Mouse (Mus musculus) retina, embryonic 14.5 days (tissue): ENCODE results near the gene H2-K1.
"Not testable (repeated sequence)": the region's sequence is repeated elsewhere in the genome, so short reads cannot be mapped to it uniquely, and the experiment has no call there.

ENCODE experiments used
- DNase-seq: peaks from one replicate; pipeline ENCODE4 v3.0.0-alpha.2; 2015; ENCODE audit warnings: low spot score

The H2-K1 gene

GRCm38 (mm10) chr17:34026917-34027655 is 26.9 kb upstream of the H2-K1 start:
- peak; percentile 42 for DNase-seq

GRCm38 (mm10) chr17:34026221-34026620 is 26.1 kb upstream of the H2-K1 start:
- no peak for DNase-seq

GRCm38 (mm10) chr17:34025756-34026151 is 25.6 kb upstream of the H2-K1 start:
- DNase-seq, result peak; percentile 64

GRCm38 (mm10) chr17:34024861-34025755 is 25.0 kb upstream of the H2-K1 start:
- DNase-seq, result peak; percentile 51

DNA sequence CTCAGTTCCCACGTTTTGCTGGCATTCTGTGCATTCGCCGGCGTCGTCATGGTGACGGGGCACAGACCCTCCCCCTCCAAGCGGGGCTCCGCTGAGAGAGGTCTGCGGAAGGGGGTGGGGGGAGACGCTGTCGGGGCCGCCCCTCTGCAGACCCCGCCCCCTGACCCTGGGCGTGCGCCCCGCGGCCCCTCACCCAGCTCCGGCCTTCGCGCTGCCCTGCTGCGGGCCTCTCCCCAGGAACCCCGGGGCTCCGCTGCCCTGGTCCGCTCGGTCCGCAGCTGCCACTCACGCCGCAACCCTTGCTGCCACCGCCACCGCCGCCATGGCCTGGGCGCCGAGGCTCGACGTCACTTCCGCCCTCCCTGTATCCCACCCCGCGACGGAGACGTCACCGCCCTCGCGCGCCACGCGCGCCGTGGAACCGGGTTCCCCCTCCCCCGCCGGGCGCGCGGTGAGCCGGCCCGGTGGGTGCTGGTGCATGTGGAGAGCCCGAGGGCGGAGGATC is 24.2 kb upstream of the H2-K1 start, which contains the start of gene Ring1:
Gene Ring1, minus strand, starts transcription at position 364 of the 505 bp plus-strand sequence.
- peak; percentile 87 for DNase-seq

GRCm38 (mm10) chr17:34023678-34024077 is 23.5 kb upstream of the H2-K1 start:
- DNase-seq, result no peak

GRCm38 (mm10) chr17:34022987-34023386 is 22.8 kb upstream of the H2-K1 start:
- DNase-seq, result no peak

- no peak for DNase-seq
Observed at GRCm38 (mm10) chr17:34022414-34022783, 22.3 kb upstream of the H2-K1 start.

DNA sequence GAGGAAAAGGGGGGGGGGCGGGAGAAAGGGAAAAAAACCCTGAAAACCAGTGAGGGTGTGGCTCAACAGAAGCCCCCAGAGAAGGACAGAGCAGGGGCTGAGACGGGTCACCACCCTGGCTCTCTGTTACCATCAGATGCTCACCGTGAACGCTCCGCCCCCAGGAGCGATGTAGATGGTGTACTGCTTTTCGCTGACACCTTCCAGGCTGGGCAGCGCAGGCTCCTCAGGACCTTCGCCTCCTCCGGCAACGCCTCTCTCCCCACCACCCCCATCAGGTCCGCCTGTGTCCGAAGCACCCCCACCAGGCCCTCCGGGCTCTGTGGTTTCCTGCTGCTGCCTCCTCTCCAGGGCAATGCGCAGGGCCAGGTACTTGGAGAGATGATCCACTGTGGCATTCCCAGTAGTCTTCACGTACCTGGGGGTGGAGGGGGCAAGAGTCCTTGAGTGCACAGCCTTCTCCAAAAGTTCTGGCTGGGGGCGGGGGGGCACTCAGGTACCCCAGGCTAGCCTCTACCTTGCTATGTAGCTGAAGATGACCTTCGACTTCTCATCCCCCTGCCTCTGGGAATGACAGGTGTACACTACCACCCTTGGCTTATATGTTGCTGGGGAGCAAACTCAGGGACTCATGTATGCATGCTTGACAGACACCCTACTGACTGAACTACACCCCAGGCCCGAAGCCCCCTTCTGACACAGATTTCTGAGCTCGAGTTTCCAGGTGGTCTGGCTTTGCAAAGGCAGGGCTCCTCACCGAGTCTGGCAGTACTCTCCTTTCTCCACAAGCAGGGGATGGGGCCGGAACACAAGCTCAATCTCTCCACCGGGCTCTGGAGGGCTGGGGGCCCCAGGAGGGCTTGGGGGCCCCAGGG is 21.6 kb upstream of the H2-K1 start:
- DNase-seq, result no peak

- no peak for DNase-seq
Observed at GRCm38 (mm10) chr17:34013436-34013835, 13.3 kb upstream of the H2-K1 start.

DNA sequence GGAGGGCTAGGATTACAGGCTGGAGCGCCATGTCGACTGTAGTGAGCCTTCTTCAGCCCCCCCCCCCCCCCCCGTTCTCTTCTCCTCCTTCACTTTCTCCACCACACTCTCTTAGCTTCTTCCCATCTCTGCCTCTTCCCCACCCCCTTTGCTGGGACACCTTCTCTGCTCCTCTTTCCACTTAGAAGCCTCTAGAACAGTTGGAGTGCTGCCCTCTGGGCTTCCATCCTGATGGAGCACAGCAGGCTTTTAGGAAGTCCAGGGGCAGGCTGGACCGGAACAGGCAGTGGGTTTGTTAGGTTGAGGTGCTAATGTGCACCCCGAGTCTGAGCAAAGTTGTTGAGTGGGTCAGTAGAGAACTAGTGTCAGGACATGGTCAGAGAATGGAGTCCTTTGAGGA is 10.0 kb upstream of the H2-K1 start:
- no peak for DNase-seq

DNA sequence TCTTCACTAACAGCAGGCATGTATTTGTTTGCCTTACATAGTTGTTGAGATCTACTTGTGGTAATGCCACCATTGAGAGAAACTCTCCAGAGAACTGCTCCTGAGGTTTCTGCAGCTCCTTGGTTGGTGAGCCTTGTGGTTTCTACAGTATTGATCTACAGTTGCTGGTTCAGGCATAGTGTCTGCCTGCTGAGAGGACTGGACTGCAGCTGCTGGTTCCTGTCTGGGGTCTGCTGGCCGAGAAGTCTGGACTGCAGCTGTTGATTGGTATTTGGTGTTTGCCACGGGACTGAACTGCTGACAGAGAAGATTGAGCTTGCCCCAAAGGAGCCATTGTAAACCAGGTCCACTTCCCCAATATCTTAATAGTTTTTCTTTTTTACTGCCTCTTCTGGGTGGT is 6.4 kb upstream of the H2-K1 start:
- no peak for DNase-seq

- DNase-seq, result peak; percentile 65
Observed at GRCm38 (mm10) chr17:34003426-34003825, 3.3 kb upstream of the H2-K1 start.

DNA sequence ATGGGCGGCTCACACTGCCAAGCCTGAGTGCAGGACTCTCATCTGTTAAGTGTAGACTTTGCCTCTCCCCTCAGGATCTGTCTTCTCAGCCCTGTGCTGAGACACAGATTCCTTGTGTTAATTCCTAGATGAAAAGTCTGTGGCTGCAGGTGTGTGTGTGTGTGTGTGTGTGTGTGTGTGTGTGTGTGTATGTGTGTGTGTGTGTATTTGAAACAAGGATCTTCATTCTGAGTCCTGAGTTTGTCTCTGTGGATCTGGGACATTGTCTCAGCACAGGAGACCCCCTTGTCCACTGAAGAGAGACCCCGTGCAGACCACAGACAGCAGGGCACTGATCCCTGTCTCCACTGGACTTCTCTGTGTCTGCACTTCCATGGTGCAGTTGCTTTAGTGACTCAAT is 649 bp upstream of the H2-K1 start:
- DNase-seq, result not testable (repeated sequence)

- peak; percentile 21 for DNase-seq
Observed at GRCm38 (mm10) chr17:33999341-34000149, 602 bp downstream of the H2-K1 start.

- DNase-seq, result not testable (repeated sequence)
Observed at GRCm38 (mm10) chr17:33998697-33999096, 1.4 kb downstream of the H2-K1 start.

- DNase-seq, result not testable (repeated sequence)
Observed at GRCm38 (mm10) chr17:33997025-33997424, 3.1 kb downstream of the H2-K1 start.

- no peak for DNase-seq
Observed at GRCm38 (mm10) chr17:33995651-33996050, 4.5 kb downstream of the H2-K1 start.

DNA sequence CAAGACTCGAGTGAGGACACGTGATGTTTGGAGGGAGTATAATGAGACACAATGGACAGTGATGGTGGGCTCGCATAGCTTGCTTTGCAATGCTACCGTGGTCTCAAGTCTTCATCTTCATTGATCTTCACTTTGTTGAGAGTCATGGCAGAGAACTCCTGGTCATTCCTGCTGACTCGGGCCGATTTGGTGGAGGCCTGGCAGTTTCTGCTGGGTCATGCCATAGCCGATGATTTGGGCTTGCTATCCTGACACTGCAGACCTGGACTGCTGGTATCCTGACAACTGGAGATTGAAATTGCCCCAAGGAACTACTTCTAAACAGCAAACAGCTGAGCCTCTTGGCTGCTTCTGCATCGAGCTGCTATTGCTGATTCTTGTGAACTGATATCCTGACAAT is 5.2 kb downstream of the H2-K1 start:
- DNase-seq, result no peak

GRCm38 (mm10) chr17:33991788-33992664 is 8.1 kb downstream of the H2-K1 start:
- peak; percentile 76 for DNase-seq
